Mouse (Mus musculus) liver, embryonic 11.5 days (tissue): Measurements from ENCODE around the gene Gm20721. TPM values are rescaled to one million over a fixed set of nuclear protein-coding genes. Genes with fewer than 3 reads are reported as not detected.
"Not testable (repeated sequence)": the region's sequence is repeated elsewhere in the genome, so short reads cannot be mapped to it uniquely, and the experiment has no call there.

Experiments used
- ATAC-seq: fragments of 200-750 bp; cut with Nextera tagmentation; replicated peaks from 2 replicates; pipeline ENCODE4 v1.8.0; 2017; ENCODE audit warnings: moderate number of reproducible peaks, mild to moderate bottlenecking, moderate TSS enrichment, moderate library complexity; ENCODE audit not compliant: low FRiP score
- DNase-seq: peaks from one replicate; pipeline ENCODE4 v3.0.0-alpha.2; 2017; ENCODE audit warnings: low spot score
- H3K27ac ChIP-seq: fragments of 300-500 bp; sonication (generic); 2 replicates; pipeline ENCODE4 v1.5.1; 2014; ENCODE audit warnings: mild to moderate bottlenecking, low read depth, low read length, control low read depth
- H3K27me3 ChIP-seq: fragments of 300-500 bp; sonication (generic); replicated peaks from 2 replicates; pipeline ENCODE4 v1.6.1; 2014; ENCODE audit warnings: low read length, mixed read lengths; ENCODE audit not compliant: control insufficient read depth, insufficient read depth
- H3K36me3 ChIP-seq: fragments of 300-500 bp; sonication (generic); 2 replicates; pipeline ENCODE4 v1.6.1; 2014; ENCODE audit warnings: mild to moderate bottlenecking, low read length, moderate library complexity, mixed read lengths; ENCODE audit not compliant: control insufficient read depth, insufficient read depth
- H3K4me1 ChIP-seq: fragments of 300-500 bp; sonication (generic); replicated peaks from 2 replicates; pipeline ENCODE4 v1.6.1; 2014; ENCODE audit warnings: low read length, mixed read lengths; ENCODE audit not compliant: control insufficient read depth, insufficient read depth
- H3K4me2 ChIP-seq: fragments of 300-500 bp; sonication (generic); 2 replicates; pipeline ENCODE4 v1.6.1; 2014; ENCODE audit warnings: mild to moderate bottlenecking, control low read depth, moderate library complexity
- H3K4me3 ChIP-seq: fragments of 300-500 bp; sonication (generic); 2 replicates; pipeline ENCODE4 v1.5.1; 2014; ENCODE audit warnings: low read depth, low read length, control low read depth
- H3K9ac ChIP-seq: fragments of 300-500 bp; sonication (generic); 2 replicates; pipeline ENCODE4 v1.6.1; 2014; ENCODE audit warnings: low read depth, low read length, control low read depth
- H3K9me3 ChIP-seq: fragments of 300-500 bp; sonication (generic); 2 replicates; pipeline ENCODE4 v1.6.1; 2016; ENCODE audit warnings: low read length, inconsistent platforms, mixed read lengths; ENCODE audit not compliant: control insufficient read depth
- WGBS: fragments of 180-500 bp; shearing (Covaris S2); extraction: QIAGEN DNeasy Blood & Tissue Kit; methylation state at CpG from one replicate; pipeline ENCODE4 v1.1.7; 2014; 5-methylcytosine and 5-hydroxymethylcytosine counted together
- polyA plus RNA-seq: library from polyadenylated mRNA; unstranded; fragments of >200 nt; fragmentation: Nextera tagmentation; extraction: Ambion mirVana; gene quantifications from 2 replicates; pipeline ENCODE4 v1.2.1, GENCODE M21; 2014

Gene Gm20721
- polyA plus RNA-seq, 1 experiment from 2014 or later, result 7.7 TPM

DNA sequence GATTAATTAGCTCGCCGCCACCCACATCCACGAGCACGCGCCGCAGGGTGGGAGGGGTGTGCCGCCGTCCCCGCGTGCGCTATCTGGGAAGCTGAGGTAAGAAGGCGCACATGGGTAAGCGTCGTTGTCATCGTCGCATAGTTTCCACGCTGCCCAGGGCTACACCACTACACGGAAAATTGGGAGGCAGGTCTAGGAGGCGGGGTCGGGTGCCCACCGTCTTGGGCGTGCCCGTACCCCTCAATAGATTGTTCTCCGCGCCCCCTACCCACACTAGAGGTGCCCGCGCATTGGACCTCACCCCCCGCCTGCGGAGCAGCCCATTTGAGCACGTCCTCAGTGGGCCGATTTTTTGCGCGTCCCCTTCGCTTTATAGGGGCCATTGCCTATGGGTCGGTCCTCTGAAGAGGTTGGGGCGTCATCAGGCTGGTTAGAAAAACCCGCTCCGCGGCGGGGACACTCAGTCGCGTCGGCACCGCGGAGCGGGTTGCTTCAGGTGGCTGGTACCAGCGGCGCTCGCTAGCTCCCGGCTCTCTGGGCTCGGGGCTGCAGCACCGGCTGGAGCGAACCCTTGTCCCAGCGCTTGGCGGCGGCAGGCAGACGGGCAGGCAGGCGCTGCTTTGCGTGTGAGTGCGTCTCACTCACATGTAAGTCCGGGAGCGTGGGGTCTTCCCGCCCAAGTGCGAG, 19.1 kb downstream of the Gm20721 start:
- ATAC-seq (peak; percentile 62), DNase-seq (peak; percentile 74)
- peak overlapping the region; percentile 21; the same call in 1 of the 2 replicates for H3K27ac ChIP-seq
- peak overlapping the region; percentile 87 for H3K4me2 ChIP-seq
- 39% methylated on average over 64 of the region's 64 CpGs for WGBS
- peak overlapping the region; percentile 87 for H3K9ac ChIP-seq
- H3K9me3 ChIP-seq, result peaks cover 7% of the 10 kb centered on the region; the same call in 1 of the 2 replicates
- peak overlapping the region; percentile 76 for H3K4me3 ChIP-seq
- H3K36me3 ChIP-seq, result no peaks in the 10 kb centered on the region
- no peaks in the 10 kb centered on the region for H3K27me3 ChIP-seq
- peaks cover 10% of the 10 kb centered on the region for H3K4me1 ChIP-seq

DNA sequence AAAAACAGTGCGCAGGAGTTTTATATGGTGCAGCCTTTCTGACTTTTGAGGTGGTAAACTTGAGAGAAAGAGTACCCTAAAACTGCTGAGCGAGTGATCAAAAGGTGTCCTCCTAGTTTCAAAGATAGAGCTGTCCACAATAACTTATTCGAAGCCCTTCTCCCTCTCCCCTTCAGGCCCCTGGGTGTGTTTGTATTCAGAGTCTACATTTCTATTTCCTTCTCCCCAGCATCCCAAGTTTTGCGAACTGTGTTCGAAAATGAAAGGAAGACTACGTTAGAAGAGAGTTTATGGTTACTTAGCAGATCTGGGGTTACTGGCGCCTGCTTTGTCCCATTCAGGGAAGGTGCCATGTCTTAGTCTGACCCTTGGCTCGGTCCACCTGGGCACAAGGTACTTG, 20.0 kb downstream of the Gm20721 start:
- WGBS, result 62% methylated on average over 8 of the region's 8 CpGs
- peaks cover 7% of the 10 kb centered on the region; the same call in 1 of the 2 replicates for H3K9me3 ChIP-seq
- peak overlapping the region; percentile 87 for H3K9ac ChIP-seq
- ATAC-seq (no peak), DNase-seq (no peak)
- peak overlapping the region; percentile 19; the same call in 1 of the 2 replicates for H3K27ac ChIP-seq
- peak overlapping the region; percentile 87 for H3K4me2 ChIP-seq
- no peaks in the 10 kb centered on the region for H3K27me3 ChIP-seq
- H3K4me1 ChIP-seq, result 0 out of 2 replicates have a peak, but pooled peaks cover 2% of the 10 kb centered on the region
- H3K36me3 ChIP-seq, result no peaks in the 10 kb centered on the region
- H3K4me3 ChIP-seq, result peak overlapping the region; percentile 76

DNA sequence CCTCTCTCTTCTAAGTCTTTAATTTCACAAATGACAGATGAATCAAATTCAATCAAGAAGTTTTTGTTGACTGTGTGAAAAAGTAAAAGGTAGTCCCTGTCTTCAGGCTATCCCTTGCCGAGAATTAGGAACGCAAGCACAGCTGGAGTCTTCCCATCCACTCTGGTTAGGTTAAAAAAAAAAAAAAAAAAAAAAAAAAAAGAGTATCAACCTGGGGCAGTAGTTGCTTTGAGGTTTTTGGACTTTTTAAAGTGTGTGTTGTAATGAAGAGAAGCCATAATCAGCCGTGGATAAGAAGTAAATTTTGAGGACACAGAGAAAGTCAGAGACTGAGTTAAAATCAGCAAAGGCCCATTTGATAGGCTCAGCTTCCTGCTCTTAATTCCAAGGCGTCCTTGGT, 20.5 kb downstream of the Gm20721 start:
- H3K27ac ChIP-seq, result no peak overlapping the region
- no peaks in the 10 kb centered on the region for H3K36me3 ChIP-seq
- peak overlapping the region; percentile 87 for H3K4me2 ChIP-seq
- WGBS, result 67% methylated on average over 4 of the region's 4 CpGs
- peak overlapping the region; percentile 76 for H3K4me3 ChIP-seq
- H3K9me3 ChIP-seq, result peaks cover 7% of the 10 kb centered on the region; the same call in 1 of the 2 replicates
- DNase-seq (no peak), ATAC-seq (no peak)
- H3K27me3 ChIP-seq, result no peaks in the 10 kb centered on the region
- 0 out of 2 replicates have a peak, but pooled peaks cover 2% of the 10 kb centered on the region for H3K4me1 ChIP-seq
- no peak overlapping the region for H3K9ac ChIP-seq

DNA sequence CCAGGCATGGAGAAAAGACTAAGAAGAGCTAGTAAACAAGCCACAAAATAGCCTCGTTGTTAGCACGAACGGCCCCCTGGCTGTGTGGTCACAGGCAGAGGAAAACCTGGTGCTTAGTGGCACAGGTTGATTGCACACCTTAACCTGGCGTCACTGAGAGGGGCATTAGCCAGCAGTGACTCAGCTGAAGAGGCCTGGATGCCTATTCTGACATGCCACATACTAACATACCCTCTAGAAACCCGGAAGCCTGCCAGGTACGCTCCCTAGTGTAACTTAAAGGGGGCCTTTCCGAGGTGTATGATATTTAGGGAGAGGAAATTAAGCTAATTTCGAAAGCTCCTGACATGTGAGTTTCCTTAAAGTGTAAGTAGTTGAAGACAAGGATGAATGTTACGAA, 29.9 kb downstream of the Gm20721 start:
- H3K36me3 ChIP-seq, result no peaks in the 10 kb centered on the region
- no peaks in the 10 kb centered on the region for H3K27me3 ChIP-seq
- no peaks in the 10 kb centered on the region for H3K4me1 ChIP-seq
- no peak overlapping the region for H3K9ac ChIP-seq
- no peak overlapping the region for H3K27ac ChIP-seq
- H3K4me2 ChIP-seq, result no peak overlapping the region
- H3K4me3 ChIP-seq, result no peak overlapping the region
- no peaks in the 10 kb centered on the region for H3K9me3 ChIP-seq
- ATAC-seq, result no peak
- no peak for DNase-seq
- 89% methylated on average over 9 of the region's 9 CpGs for WGBS

DNA sequence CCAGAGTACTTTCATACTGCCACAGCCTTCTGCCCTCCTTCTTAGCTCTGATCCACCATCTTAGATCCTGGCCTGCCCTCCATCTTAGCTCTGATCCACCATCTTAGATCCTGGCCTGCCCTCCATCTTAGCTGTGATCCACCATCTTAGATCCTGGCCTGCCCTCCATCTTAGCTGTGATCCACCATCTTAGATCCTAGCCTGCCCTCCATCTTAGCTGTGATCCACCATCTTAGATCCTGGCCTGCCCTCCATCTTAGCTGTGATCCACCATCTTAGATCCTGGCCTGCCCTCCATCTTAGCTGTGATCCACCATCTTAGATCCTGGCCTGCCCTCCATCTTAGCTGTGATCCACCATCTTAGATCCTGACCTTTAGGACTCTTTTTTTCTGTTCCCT, 31.1 kb downstream of the Gm20721 start:
- not testable (repeated sequence) for H3K4me1 ChIP-seq, DNase-seq, H3K36me3 ChIP-seq, H3K27me3 ChIP-seq, ATAC-seq, H3K4me3 ChIP-seq, H3K27ac ChIP-seq, H3K9ac ChIP-seq, H3K4me2 ChIP-seq, H3K9me3 ChIP-seq

DNA sequence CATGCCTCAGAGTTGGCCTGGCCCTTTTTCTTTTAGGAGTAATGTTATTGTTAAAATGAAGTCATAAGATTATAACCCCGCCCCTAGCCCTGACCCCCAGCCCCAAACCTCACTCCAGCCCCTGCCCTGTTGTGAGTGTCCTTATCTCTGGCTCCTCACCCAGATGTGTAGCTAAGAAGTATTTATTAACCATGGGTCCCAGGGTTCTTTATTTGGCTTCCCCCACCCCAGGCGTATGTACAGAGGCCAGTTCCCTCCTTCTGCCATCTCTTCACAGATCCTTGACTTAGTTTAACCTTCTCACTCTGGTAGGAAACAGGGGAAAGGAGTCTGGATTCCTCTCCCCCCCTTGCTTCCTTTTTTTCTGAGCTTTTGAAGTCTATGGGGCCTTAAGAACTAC, 33.9 kb downstream of the Gm20721 start:
- Histone ChIP-seq H3K9ac (no peak overlapping the region), H3K4me2 (no peak overlapping the region), H3K36me3 (no peaks in the 10 kb centered on the region), H3K9me3 (no peaks in the 10 kb centered on the region), H3K27me3 (no peaks in the 10 kb centered on the region), H3K4me1 (no peaks in the 10 kb centered on the region), H3K4me3 (no peak overlapping the region), H3K27ac (no peak overlapping the region)
- WGBS, result 59% methylated on average over 2 of the region's 2 CpGs
- no peak for ATAC-seq
- no peak for DNase-seq

DNA sequence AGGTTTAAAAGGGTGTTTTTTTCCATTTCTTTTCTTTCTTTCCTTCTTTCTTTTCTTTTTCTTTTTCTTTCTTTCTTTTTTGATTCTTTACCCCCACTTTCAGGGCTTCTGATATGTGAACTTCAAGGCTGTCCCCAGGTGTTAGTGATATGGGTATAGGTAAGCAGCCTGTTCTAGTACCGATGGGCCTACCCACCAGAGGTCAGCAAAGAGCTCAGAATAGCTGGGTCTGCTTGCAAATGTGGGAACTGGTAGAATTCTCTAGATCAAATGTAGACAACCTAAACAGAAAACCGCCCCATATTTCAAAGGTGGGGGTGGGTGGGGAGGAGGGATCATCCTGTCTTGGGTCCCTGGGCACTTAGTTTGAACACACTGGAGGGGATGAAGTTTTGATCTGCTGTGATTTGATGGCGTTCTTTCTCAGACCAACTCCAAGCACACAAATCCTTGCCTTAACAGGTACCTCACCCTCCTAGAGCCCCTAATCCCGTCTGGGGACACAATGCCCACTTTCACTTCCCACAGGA, 34.3 kb downstream of the Gm20721 start:
- no peak overlapping the region for H3K9ac ChIP-seq
- ATAC-seq (peak; percentile 63), DNase-seq (peak; percentile 58)
- no peak overlapping the region for H3K27ac ChIP-seq
- no peak overlapping the region for H3K4me2 ChIP-seq
- H3K4me1 ChIP-seq, result no peaks in the 10 kb centered on the region
- H3K4me3 ChIP-seq, result no peak overlapping the region
- no peaks in the 10 kb centered on the region for H3K27me3 ChIP-seq
- H3K36me3 ChIP-seq, result no peaks in the 10 kb centered on the region
- no peaks in the 10 kb centered on the region for H3K9me3 ChIP-seq
- 39% methylated on average over 4 of the region's 4 CpGs for WGBS

DNA sequence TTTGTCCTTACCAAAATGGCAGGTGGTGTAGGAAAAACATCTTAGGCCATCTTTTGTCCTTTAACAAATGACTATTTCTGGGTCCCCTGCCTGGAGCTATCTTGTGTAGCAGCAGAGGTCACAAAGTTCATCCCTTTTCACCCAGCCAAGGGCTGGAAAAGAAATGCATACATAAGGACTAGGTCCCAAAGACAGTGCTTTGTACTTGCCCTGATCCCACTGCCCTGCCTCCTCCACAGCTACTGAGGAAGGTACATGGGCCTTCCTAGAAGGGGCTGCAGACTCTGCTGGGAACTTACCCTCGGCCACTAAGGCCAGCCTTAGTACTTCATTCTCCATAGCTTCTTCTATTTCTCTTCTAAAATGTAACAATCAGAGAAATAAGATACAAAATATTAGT, 34.9 kb downstream of the Gm20721 start:
- Histone ChIP-seq H3K9me3 (no peaks in the 10 kb centered on the region), H3K27me3 (no peaks in the 10 kb centered on the region), H3K9ac (no peak overlapping the region), H3K4me3 (no peak overlapping the region), H3K4me1 (no peaks in the 10 kb centered on the region), H3K36me3 (no peaks in the 10 kb centered on the region), H3K4me2 (no peak overlapping the region), H3K27ac (no peak overlapping the region)
- DNase-seq (no peak), ATAC-seq (peak; percentile 43; the same call in 1 of the 2 replicates)
- 74% methylated on average over 1 of the region's 1 CpGs for WGBS
